Mouse (Mus musculus): ENCODE results near the gene Top2a. TPM values are rescaled to one million over a fixed set of nuclear protein-coding genes. Genes with fewer than 3 reads are reported as not detected.

The Top2a gene
- total RNA-seq, 2 experiments from 2014 or later = 10.1 to 12.0 TPM

GRCm38 (mm10) chr11:98970191-98970925, 53.6 kb downstream of the Top2a start:
- peak in 1 of 2 experiments; percentile 63 for DNase-seq (ENCODE audit: extremely low spot score in 1 of 2, low spot score in 2 of 2)
- intact Hi-C loops (cut with DNase I) = no loop called here

- intact Hi-C loops (cut with DNase I) = no loop called here
- DNase-seq (ENCODE audit: extremely low spot score in 1 of 2, low spot score in 2 of 2) = peak; percentile 72 to 77
Measured at GRCm38 (mm10) chr11:98969496-98969927, 54.5 kb downstream of the Top2a start.

GRCm38 (mm10) chr11:98968716-98969495, 55.1 kb downstream of the Top2a start:
- peak in 1 of 2 experiments; percentile 45 for DNase-seq (ENCODE audit: extremely low spot score in 1 of 2, low spot score in 2 of 2)
- intact Hi-C loops (cut with DNase I) = no loop called here

- intact Hi-C loops (cut with DNase I) = no loop called here
- DNase-seq (ENCODE audit: extremely low spot score in 1 of 2, low spot score in 2 of 2) = peak in 1 of 2 experiments; percentile 41
Measured at GRCm38 (mm10) chr11:98968079-98968478, 55.9 kb downstream of the Top2a start.

- peak; percentile 75 to 83 for DNase-seq (ENCODE audit: extremely low spot score in 1 of 2, low spot score in 2 of 2)
- intact Hi-C loops (cut with DNase I) = no loop called here
Measured at GRCm38 (mm10) chr11:98966499-98967141, 57.4 kb downstream of the Top2a start.

- peak in 1 of 2 experiments; percentile 41 for DNase-seq (ENCODE audit: extremely low spot score in 1 of 2, low spot score in 2 of 2)
- intact Hi-C loops (cut with DNase I) = no loop called here
Measured at GRCm38 (mm10) chr11:98965416-98966077, 58.4 kb downstream of the Top2a start.

GRCm38 (mm10) chr11:98964616-98965415, 59.2 kb downstream of the Top2a start:
- intact Hi-C loops (cut with DNase I) = no loop called here
- DNase-seq (ENCODE audit: extremely low spot score in 1 of 2, low spot score in 2 of 2) = peak in 1 of 2 experiments; percentile 37

- no peak for DNase-seq (ENCODE audit: extremely low spot score in 1 of 2, low spot score in 2 of 2)
- intact Hi-C loops (cut with DNase I) = no loop called here
Measured at GRCm38 (mm10) chr11:98964201-98964615, 59.8 kb downstream of the Top2a start.

- intact Hi-C loops (cut with DNase I) = no loop called here
- peak; percentile 66 to 90 for DNase-seq (ENCODE audit: extremely low spot score in 1 of 2, low spot score in 2 of 2)
Measured at GRCm38 (mm10) chr11:98963191-98964021, 60.6 kb downstream of the Top2a start.

- intact Hi-C loops (cut with DNase I) = no loop called here
- peak in 1 of 2 experiments; percentile 40 for DNase-seq (ENCODE audit: extremely low spot score in 1 of 2, low spot score in 2 of 2)
Measured at GRCm38 (mm10) chr11:98962421-98963095, 61.4 kb downstream of the Top2a start.

- no peak for DNase-seq (ENCODE audit: extremely low spot score in 1 of 2, low spot score in 2 of 2)
- intact Hi-C loops (cut with DNase I) = no loop called here
Measured at GRCm38 (mm10) chr11:98961766-98962165, 62.2 kb downstream of the Top2a start.

- peak in 1 of 2 experiments; percentile 40 for DNase-seq (ENCODE audit: extremely low spot score in 1 of 2, low spot score in 2 of 2)
- intact Hi-C loops (cut with DNase I) = no loop called here
Measured at GRCm38 (mm10) chr11:98961051-98961592, 62.9 kb downstream of the Top2a start.

- intact Hi-C loops (cut with DNase I) = no loop called here
Measured at GRCm38 (mm10) chr11:98960313-98960906, 63.6 kb downstream of the Top2a start.

GRCm38 (mm10) chr11:98959437-98960312, 64.3 kb downstream of the Top2a start:
- DNase-seq (ENCODE audit: extremely low spot score in 1 of 2, low spot score in 2 of 2) = peak in 1 of 2 experiments; percentile 89
- intact Hi-C loops (cut with DNase I) = no loop called here

More at GRCm38 (mm10) chr11:98960313-98960906, 63.6 kb downstream of the Top2a start:
- peak in 1 of 2 experiments; percentile 86 for DNase-seq (ENCODE audit: extremely low spot score in 1 of 2, low spot score in 2 of 2)

- intact Hi-C loops (cut with DNase I) = no loop called here
- no peak for DNase-seq (ENCODE audit: extremely low spot score in 1 of 2, low spot score in 2 of 2)
Measured at GRCm38 (mm10) chr11:98956340-98956739, 67.6 kb downstream of the Top2a start.
